Comparison of ENCODE assay signal across 8 mouse cellular contexts in the genomic region with DNA sequence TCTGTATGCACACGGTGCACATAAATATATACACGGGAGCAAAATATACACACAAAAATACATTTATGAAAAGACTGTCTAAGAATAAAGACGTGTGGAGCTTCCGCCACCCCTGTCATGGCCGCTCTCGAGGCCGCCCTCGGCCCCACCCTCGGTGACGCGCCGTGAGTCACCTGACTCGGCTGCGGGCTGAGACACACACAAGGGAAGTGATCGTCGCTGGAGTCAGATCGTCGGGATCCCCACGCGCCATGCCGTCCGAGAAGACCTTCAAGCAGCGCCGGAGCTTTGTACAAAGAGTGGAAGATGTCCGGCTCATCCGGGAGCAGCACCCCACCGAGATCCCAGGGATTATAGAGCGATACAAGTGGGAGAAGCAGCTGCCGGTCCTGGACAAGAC. TPM values are rescaled to one million over a fixed set of nuclear protein-coding genes. Genes with fewer than 3 reads are reported as not detected.
DNase-seq lines count a peak whose midpoint lies in the region; ATAC-seq and TF ChIP-seq lines count a peak whose summit lies in the region.

No protein-coding gene starts in this region.

- 65% methylated on average over 29 of the region's 29 CpGs for WGBS in neural tube, embryonic 12.5 days
- 46% methylated on average over 29 of the region's 29 CpGs for WGBS in liver, embryonic 11.5 days
- 54% methylated on average over 29 of the region's 29 CpGs for WGBS in stomach, postnatal 0 days

- no peak overlapping the region for H3K27ac ChIP-seq in neural tube, embryonic 12.5 days
- H3K27ac ChIP-seq in liver, embryonic 11.5 days (ENCODE audit: low read depth, low read length), result no peak overlapping the region
- H3K27ac ChIP-seq in stomach, postnatal 0 days (replicated peaks), result no peak overlapping the region

- no peaks in the 10 kb centered on the region for H3K27me3 ChIP-seq in neural tube, embryonic 12.5 days (replicated peaks)
- no peaks in the 10 kb centered on the region for H3K27me3 ChIP-seq in liver, embryonic 11.5 days (replicated peaks; ENCODE audit: control insufficient read depth, insufficient read depth, low read length)
- H3K27me3 ChIP-seq in stomach, postnatal 0 days (ENCODE audit: control insufficient read depth, insufficient read depth, low read length), result no peaks in the 10 kb centered on the region

- ATAC-seq in neural tube, embryonic 12.5 days (ENCODE audit: low FRiP score, low read depth), result no peak
- peak; percentile 76 for ATAC-seq in liver, embryonic 11.5 days (replicated peaks; ENCODE audit: low FRiP score)
- no peak for ATAC-seq in stomach, postnatal 0 days (ENCODE audit: low FRiP score, low TSS enrichment)

- H3K9ac ChIP-seq in neural tube, embryonic 12.5 days, result no peak overlapping the region
- no peak overlapping the region for H3K9ac ChIP-seq in liver, embryonic 11.5 days (ENCODE audit: low read depth, low read length)
- no peak overlapping the region for H3K9ac ChIP-seq in stomach, postnatal 0 days (ENCODE audit: low read length)

- H3K4me3 ChIP-seq in neural tube, embryonic 12.5 days, result no peak overlapping the region
- H3K4me3 ChIP-seq in liver, embryonic 11.5 days (ENCODE audit: low read depth, low read length), result peak overlapping the region; percentile 24; the same call in 1 of the 2 replicates
- H3K4me3 ChIP-seq in stomach, postnatal 0 days (ENCODE audit: low read depth, low read length), result no peak overlapping the region

- H3K4me2 ChIP-seq in neural tube, embryonic 12.5 days (replicated peaks), result 0 out of 2 replicates have a peak overlapping the region, but pooled peaks have one; percentile 20
- H3K4me2 ChIP-seq in liver, embryonic 11.5 days, result peak overlapping the region; percentile 51
- H3K4me2 ChIP-seq in stomach, postnatal 0 days (replicated peaks; ENCODE audit: low read depth), result no peak overlapping the region

- no peak for TF ChIP-seq CTCF in stomach, postnatal 0 days (IDR thresholded peaks at IDR 0.05; ENCODE audit: low read depth)

- peak; percentile 8 for DNase-seq in embryo, embryonic 10 days (ENCODE audit: low spot score)
- no peak for DNase-seq in embryo, embryonic 10.5 days (ENCODE audit: low spot score)
- DNase-seq in neural tube, embryonic 10.5 days (ENCODE audit: extremely low spot score, low spot score), result no peak
- peak; percentile 54 for DNase-seq in liver, embryonic 11.5 days (ENCODE audit: low spot score)
- DNase-seq in stomach, postnatal 0 days (ENCODE audit: low spot score), result peak; percentile 48
- no peak for DNase-seq in right cerebral cortex, adult 18-20 months
- DNase-seq in c-Kit-positive CD71-positive TER-119-positive erythroid progenitor cells, embryonic 14.5 days (ENCODE audit: low spot score), result no peak

- no peaks in the 10 kb centered on the region for H3K4me1 ChIP-seq in neural tube, embryonic 12.5 days
- H3K4me1 ChIP-seq in liver, embryonic 11.5 days (replicated peaks; ENCODE audit: control insufficient read depth, insufficient read depth, low read length), result no peaks in the 10 kb centered on the region
- H3K4me1 ChIP-seq in stomach, postnatal 0 days (replicated peaks; ENCODE audit: control insufficient read depth, insufficient read depth), result no peaks in the 10 kb centered on the region

- no peaks in the 10 kb centered on the region for H3K9me3 ChIP-seq in neural tube, embryonic 12.5 days
- no peaks in the 10 kb centered on the region; the same call in 1 of the 2 replicates for H3K9me3 ChIP-seq in liver, embryonic 11.5 days (ENCODE audit: control insufficient read depth, low read length)
- H3K9me3 ChIP-seq in stomach, postnatal 0 days (ENCODE audit: control insufficient read depth, low read length), result no peaks in the 10 kb centered on the region

- H3K36me3 ChIP-seq in neural tube, embryonic 12.5 days, result no peaks in the 10 kb centered on the region
- H3K36me3 ChIP-seq in liver, embryonic 11.5 days (ENCODE audit: control insufficient read depth, insufficient read depth, low read length), result no peaks in the 10 kb centered on the region
- no peaks in the 10 kb centered on the region for H3K36me3 ChIP-seq in stomach, postnatal 0 days (ENCODE audit: control insufficient read depth, insufficient read depth, low read length)

- TF ChIP-seq EP300 in stomach, postnatal 0 days (optimal IDR thresholded peaks at IDR 0.05), result no peak

RNA-seq across cellular contexts. Expression of a gene that starts 8.4 kb away (rescaled TPM):
- polyA plus RNA-seq in neural tube, embryonic 12.5 days (2016; fragmentation: Nextera tagmentation; extraction: Ambion mirVana), result 0.15 and 0.49 TPM in 2 replicates
- 1.6 and 1.8 TPM in 2 replicates for polyA plus RNA-seq in liver, embryonic 11.5 days (2014; fragmentation: Nextera tagmentation; extraction: Ambion mirVana)
- 0.10 and 0.15 TPM in 2 replicates for polyA plus RNA-seq in stomach, postnatal 0 days (2015; fragmentation: Nextera tagmentation; extraction: Ambion mirVana)

RNA-seq across cellular contexts. Expression of a gene that starts 21.2 kb away (rescaled TPM):
- polyA plus RNA-seq in neural tube, embryonic 12.5 days (2016; fragmentation: Nextera tagmentation; extraction: Ambion mirVana), result 45.3 and 54.8 TPM in 2 replicates
- 59.5 and 73.8 TPM in 2 replicates for polyA plus RNA-seq in liver, embryonic 11.5 days (2014; fragmentation: Nextera tagmentation; extraction: Ambion mirVana)
- polyA plus RNA-seq in stomach, postnatal 0 days (2015; fragmentation: Nextera tagmentation; extraction: Ambion mirVana), result 38.4 and 44.4 TPM in 2 replicates

Comparison
In these comparisons a context has a peak if more than half of its experiments do, and no peak if none do; other contexts are left out.
1. DNase-seq: peak in embryo, embryonic 10 days (single experiment), liver, embryonic 11.5 days (single experiment) and stomach, postnatal 0 days (single experiment); none in embryo, embryonic 10.5 days (single experiment), neural tube, embryonic 10.5 days (single experiment), right cerebral cortex, adult 18-20 months (single experiment) and c-Kit-positive CD71-positive TER-119-positive erythroid progenitor cells, embryonic 14.5 days (single experiment).